Mouse (Mus musculus) T-helper 1 cell (primary cell): Measurements from ENCODE around the gene Kif3c.

Source experiments
- in situ Hi-C: fragments of 300-600 bp; cut with MboI, MseI; formaldehyde crosslinking; loops from one replicate; pipeline ENCODE4 v1.15.1; 2025; ENCODE audit warnings: high pct_unique_total_duplicates

The Kif3c gene

DNA sequence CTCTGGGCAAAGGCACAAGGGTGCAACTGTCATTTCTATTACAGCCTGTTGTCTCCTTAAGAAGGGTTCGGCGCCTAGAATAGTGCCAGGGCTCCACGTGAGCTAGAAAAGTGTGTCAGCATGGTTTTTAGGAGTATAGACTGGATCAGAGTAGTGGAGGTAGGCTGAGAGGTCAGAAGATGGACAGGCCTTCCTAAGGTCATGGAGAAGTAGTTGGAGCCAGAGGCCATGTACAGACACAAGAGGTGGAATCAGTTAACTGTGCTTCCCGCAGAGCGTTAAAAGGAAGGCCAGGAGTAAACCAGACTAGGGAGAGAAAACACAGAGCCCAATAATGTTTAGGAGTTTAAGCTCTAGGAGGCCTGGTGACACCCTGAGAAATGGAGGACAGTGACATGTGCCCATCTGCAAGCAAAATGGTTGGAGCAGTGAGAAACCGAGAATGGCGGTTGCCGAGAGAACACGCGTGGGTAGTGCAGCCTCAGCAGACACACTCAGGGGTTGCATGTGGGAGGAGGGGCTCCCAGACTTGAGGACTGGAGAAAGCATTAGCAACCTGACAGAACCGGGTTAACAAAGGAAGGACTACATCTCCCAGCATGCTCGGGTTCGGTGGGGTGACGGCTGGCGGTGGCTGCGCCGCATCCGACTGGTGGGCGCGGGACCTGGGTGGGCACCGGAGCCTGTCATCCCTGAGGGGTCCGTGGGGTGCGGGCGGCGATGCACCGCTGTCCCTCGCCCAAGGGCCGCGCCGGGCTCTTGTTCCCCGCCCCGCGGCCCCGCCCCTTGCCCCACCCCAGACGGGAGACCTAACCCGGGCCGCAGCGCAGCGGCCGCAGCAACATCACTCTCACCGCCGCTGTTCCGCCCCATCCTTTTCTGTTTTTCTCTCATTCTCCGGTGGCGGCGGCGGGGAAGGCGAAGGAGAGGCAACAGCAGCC is at the start of gene Kif3c:
Gene Kif3c (plus strand): TSS at position 625 of the 941 bp plus-strand sequence.
- in situ Hi-C loops, result loop anchor here (5.0 kb wide), 3 partner anchors 52 to 132 kb away; partner anchors contain the start of gene Asxl2

DNA sequence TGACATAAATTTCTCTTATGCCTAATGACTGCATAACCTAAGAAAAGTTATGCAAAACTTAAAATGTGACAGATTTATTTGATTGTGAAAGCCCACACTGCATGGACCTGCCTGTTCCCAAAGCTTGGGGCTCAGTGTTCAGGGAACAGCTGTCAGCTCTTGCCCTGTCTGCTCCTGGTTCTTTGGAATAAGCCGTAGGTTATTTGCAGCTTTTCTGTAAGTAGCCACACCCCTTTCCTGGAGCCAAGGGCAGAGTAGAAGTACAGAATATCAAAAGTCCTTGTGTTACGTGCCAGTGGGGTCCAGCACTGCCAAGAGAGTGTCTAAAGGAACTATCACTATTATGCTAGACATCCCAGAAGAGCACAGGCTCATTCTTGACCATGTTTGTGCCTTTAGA is 48.8 kb upstream of the Kif3c start:
- in situ Hi-C loops, result no loop called here

GRCm38 (mm10) chr12:3316937-3317336 is 48.0 kb upstream of the Kif3c start:
- in situ Hi-C loops, result no loop called here

GRCm38 (mm10) chr12:3319377-3319776 is 45.6 kb upstream of the Kif3c start:
- in situ Hi-C loops, result no loop called here

- in situ Hi-C loops, result no loop called here
Observed at GRCm38 (mm10) chr12:3323241-3323640, 41.7 kb upstream of the Kif3c start.

DNA sequence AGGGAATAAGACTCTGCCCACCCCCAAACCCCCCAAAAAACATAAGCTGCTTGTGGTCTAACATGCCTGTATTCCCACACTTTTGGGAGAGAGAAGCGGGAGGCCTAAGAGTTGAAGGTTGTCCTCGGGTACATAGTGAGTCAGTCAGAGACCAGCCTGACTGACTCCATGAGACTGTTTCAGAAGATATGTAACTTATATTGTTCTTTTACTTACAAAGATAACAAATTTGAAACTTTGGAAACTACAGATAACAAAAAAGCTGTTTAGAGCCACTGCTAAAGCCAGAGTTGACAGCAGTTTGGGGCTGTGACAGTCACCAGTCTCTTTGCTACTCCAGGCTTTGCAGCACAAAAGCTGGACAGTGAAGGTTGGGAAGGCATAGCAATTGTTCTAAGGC is 39.7 kb upstream of the Kif3c start:
- in situ Hi-C loops, result no loop called here

- in situ Hi-C loops, result no loop called here
Observed at GRCm38 (mm10) chr12:3329677-3330076, 35.3 kb upstream of the Kif3c start.

DNA sequence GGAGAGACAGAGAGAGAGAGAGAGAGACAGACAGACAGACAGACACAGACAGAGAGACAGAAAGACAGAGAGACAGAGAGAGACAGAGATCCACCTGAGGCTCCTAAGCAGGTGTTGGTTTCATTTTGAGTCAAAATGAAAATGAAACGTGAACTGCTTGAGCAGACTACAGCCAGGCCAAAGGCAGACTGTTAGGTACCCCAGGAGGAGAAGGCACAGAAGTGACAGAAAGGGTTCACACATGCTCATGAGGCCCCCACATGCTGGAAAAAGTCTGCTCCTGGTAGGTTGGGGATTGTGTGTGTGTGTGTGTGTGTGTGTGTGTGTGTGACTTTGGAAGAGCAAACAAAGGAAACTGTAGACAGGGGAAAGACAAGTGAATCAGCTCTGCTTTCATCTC is 26.0 kb upstream of the Kif3c start:
- in situ Hi-C loops, result no loop called here

- in situ Hi-C loops, result no loop called here
Observed at GRCm38 (mm10) chr12:3344155-3344554, 20.8 kb upstream of the Kif3c start.

DNA sequence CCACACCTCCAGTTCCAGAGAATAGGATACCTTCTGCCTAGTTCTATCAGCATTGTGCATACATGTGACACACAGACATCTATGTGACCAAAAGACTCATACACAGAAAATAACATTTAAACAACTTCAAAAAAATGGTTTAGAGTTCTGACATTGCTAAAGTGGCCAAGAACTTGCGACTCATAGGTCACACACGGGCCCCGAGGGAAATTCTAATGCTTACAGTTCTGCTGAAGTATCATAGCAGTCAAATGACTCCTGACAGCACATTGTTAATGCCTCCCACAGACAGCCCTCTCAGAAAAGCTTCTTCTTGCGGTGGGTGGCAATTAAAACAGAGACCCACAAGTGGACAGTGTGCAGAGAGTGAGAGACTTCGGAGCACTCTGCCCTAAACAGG is 19.9 kb upstream of the Kif3c start:
- in situ Hi-C loops, result no loop called here

DNA sequence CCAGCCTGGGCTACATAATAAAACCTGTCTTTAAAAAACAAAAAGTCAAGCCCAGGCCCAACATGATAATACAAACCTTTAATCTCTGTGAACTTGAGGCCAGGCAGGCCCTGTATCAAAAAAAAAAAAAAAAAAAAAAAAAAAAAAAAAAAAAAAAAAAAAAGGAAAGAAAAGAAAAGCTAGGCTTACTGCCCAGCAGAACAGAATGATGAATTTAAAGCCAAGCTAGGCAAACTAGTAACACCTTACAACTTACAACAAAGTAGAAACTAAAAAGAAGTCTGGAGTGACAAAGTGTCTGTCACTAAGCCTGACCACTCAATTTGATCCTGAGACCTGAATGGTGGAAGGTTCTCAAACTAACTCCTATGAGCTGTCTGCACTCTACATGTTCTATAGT is 17.2 kb upstream of the Kif3c start:
- in situ Hi-C loops, result no loop called here

- in situ Hi-C loops, result no loop called here
Observed at GRCm38 (mm10) chr12:3349387-3349786, 15.5 kb upstream of the Kif3c start.

- in situ Hi-C loops, result loop anchor here (10.0 kb wide), 1 partner anchor 95 kb away; no protein-coding TSS in a partner anchor
Observed at GRCm38 (mm10) chr12:3350136-3350535, 14.8 kb upstream of the Kif3c start.

- in situ Hi-C loops, result loop anchor here (10.0 kb wide), 1 partner anchor 97 kb away; no protein-coding TSS in a partner anchor
Observed at GRCm38 (mm10) chr12:3352216-3352615, 12.7 kb upstream of the Kif3c start.

GRCm38 (mm10) chr12:3355068-3355467 is 9.9 kb upstream of the Kif3c start:
- in situ Hi-C loops, result loop anchor here (10.0 kb wide), 1 partner anchor 100 kb away; no protein-coding TSS in a partner anchor

- in situ Hi-C loops, result loop anchor here (10.0 kb wide), 1 partner anchor 102 kb away; no protein-coding TSS in a partner anchor
Observed at GRCm38 (mm10) chr12:3356824-3357223, 8.1 kb upstream of the Kif3c start.

- in situ Hi-C loops, result loop anchor here (10.0 kb wide), 1 partner anchor 105 kb away; no protein-coding TSS in a partner anchor
Observed at GRCm38 (mm10) chr12:3359302-3359701, 5.6 kb upstream of the Kif3c start.

DNA sequence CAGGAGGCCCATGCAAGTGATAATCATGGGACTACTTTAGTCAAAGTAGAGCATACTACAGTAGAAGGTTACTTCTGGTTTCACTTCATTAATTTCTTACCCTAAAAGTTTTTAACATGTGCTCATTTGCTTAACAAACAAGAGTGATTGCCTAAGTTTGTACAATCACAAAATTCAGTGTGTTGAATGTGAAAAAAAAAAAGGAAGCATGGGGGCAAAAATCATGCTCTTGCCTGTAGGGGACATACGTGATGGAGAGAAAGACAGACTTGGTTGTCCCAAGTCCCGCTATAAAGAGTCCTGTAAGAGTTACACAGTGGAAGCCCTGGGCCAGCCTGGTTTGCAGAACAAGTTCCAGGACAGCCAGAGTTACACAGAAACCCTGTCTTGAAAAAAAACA is 4.9 kb upstream of the Kif3c start:
- in situ Hi-C loops, result no loop called here

DNA sequence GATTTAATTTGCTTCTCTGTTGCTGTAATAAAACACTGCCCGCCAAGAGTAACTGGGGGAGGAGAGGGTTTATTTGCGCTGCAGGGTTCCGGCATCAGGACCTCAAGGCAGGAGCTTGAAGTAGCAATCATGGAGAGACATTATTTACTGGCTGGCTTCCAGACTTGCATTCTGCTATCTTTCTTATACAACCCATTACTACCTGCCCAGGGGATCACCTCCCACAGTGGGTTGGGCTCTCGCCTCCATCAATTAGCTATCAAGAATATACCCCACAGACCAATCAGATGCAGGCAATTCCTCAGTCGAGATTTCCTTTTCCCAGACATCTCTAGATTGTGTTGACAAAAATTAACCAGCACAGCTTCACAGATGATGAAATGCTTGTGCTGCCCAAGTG is 856 bp upstream of the Kif3c start:
- in situ Hi-C loops, result no loop called here

GRCm38 (mm10) chr12:3365449-3366189 is 687 bp downstream of the Kif3c start:
- in situ Hi-C loops, result loop anchor here (5.0 kb wide), 3 partner anchors 53 to 133 kb away; partner anchors contain the start of gene Asxl2

DNA sequence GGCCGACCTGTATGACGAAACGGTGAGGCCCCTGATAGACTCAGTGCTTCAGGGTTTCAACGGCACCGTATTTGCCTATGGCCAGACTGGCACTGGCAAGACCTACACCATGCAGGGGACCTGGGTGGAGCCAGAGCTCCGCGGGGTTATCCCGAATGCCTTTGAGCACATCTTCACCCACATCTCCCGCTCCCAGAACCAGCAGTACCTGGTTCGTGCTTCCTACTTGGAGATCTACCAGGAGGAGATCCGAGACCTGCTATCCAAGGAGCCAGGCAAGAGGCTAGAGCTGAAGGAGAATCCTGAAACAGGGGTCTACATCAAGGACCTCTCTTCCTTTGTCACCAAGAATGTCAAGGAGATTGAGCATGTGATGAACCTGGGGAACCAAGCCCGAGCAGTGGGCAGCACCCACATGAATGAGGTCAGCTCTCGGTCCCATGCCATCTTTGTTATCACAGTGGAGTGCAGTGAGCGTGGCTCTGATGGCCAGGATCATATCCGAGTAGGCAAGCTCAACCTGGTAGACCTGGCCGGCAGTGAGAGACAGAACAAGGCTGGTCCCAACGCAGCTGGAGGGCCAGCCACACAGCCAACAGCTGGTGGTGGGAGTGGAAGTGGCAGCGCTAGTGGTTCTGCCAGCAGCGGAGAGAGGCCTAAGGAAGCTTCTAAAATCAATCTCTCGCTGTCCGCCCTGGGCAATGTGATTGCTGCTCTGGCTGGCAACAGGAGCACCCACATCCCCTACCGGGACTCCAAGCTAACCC is 1.4 kb downstream of the Kif3c start:
- in situ Hi-C loops, result loop anchor here (5.0 kb wide), 3 partner anchors 54 to 134 kb away; partner anchors contain the start of gene Asxl2
